Mouse (Mus musculus) cerebellum, adult 18-20 months (tissue): Measurements from ENCODE around the gene Golga4.

Source experiments
- DNase-seq, 2 experiments: peaks; one replicate each; pipeline ENCODE4 v3.0.0; 2021

Golga4 gene

GRCm38 (mm10) chr9:118489579-118490019 is 16.5 kb upstream of the Golga4 start:
- DNase-seq, result peak; percentile 79 to 90

DNA sequence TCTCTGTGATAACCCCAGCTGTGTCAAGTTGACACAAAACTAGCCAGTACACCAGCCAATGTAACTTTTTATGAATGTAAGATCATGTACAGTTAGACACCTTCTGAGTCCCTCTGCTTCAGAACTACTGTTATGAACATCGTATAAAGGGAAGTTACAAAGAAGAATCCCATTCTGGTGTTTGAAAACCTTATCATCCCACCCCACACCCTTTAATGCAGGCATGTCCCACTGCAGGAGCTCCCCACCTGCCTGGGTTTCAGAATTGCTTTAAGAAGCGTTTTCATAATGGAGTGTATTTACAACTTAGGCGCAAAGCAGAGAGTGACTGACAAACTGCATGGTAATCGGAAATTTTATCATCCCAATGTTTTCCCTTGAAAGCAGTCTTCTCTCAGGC is 14.9 kb upstream of the Golga4 start:
- DNase-seq, result no peak

DNA sequence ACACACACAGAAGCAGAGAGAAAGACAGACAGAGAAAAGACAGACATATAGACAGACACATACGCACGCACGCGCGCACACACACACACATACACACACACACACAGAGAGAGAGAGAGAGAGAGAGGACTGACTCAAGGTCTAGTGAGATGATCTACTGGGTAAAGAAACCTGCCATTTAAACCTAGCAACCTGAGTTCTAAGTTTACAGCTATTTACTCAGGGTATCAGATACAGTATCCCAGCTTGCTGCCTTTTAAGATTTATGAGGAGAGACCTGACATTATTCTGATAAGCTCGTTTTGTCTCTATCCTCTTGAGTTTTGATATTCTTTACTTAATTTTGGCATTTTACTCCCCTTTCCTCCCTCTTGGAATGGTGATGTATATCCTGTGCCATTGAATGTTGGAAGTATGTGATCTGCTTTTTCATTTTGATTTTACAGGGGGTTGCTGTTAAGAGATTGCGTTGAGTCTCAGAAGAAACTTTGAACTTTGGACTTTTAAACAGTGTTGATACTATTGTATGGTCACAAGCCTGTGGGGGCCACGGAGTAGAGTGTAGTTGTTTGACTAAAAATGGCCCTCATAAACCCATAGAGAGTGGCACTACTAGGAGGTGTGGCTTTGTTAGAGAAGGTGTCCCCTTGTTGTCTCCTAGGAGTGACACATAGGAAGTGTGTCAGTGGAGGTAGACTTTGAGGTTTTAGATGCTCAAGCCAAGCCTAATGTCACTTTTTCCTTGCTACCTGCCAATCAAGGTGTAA is 13.0 kb upstream of the Golga4 start:
- no peak for DNase-seq

DNA sequence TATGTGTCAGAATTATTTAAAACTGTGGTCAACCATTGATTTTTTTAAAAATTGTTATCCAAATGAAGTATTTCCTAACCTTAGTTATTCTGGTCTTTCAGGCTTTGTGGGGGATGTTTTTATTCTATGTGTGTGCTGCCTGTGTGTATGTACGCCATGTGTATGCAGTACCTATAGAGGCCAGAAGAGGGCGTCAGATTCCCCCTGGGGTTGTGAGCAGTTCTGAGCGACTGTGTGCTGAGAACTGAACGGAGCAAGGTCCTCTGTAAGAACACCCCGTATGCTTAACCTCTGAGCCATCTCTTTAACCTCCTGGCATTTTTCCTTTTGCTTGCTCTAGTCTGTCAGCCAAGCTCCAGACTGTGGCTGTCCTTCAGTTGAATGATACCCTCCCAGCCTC is 12.0 kb upstream of the Golga4 start:
- DNase-seq, result no peak

- no peak for DNase-seq
These were observed 10.1 kb upstream of the Golga4 start for GRCm38 (mm10) chr9:118495933-118496332.

DNA sequence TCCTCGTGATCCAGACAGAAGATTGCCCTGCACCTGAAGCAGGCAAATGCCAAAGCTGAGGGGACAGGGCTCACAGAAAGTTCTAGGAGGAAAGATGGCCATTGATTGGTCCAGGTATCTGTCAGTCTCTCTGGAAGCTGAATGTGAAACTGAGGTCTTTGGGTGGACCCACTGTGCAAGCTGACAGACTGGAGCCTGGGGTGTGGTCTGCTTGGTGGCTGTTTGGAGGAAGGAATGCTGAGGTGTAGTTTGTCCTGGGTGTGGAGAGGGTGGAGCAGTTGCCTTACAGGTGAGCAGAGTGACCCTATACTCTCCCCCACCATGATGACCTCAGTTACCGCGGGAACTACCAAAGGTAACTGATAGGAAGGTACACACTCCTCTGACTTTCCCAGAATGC is 9.1 kb upstream of the Golga4 start:
- no peak for DNase-seq

GRCm38 (mm10) chr9:118498061-118498460 is 8.0 kb upstream of the Golga4 start:
- DNase-seq, result no peak

- DNase-seq, result no peak
These were observed 5.1 kb upstream of the Golga4 start for GRCm38 (mm10) chr9:118500963-118501362.

GRCm38 (mm10) chr9:118504656-118505055 is 1.4 kb upstream of the Golga4 start:
- DNase-seq, result no peak

GRCm38 (mm10) chr9:118506404-118507231 is 551 bp downstream of the Golga4 start:
- DNase-seq, result peak; percentile 26 to 51

DNA sequence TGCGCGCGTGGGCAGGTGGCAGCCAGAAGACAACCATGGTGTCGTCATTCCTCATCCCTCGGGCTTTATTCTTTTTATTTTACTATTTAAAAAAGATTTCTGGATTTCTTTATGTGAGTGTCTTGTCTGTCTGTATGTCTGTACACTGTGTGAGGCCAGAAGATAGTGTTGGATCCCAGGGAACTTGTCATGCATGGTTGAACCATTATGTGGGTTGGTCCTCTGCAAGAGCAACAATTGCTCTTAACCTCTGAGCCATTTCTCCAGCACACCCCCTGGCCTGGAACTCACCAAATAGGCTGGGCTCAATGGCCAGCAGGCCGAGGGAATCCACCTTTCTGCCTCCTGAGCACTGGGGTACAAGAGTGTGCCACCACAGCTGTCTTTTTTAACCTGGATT is 1.5 kb downstream of the Golga4 start:
- no peak for DNase-seq

DNA sequence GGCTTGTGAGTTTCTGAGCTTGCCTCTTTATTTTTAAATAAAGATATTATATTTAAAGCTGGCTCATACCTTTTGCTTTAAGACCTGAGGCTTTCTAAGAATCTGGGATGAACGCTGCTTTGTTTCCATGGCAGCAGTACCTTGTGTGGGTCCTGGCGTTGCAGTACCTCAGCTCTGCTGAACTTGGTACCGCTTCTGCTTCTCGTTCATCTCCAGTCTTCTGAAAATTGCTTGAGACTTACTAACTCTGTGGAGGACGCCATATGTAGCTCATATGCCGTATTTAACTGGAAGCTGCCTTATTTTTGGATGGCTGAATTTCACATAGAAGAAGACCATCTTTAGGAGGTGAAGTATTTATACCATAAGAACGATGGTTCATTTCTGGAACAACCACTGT is 2.5 kb downstream of the Golga4 start:
- DNase-seq, result no peak

- no peak for DNase-seq
These were observed 5.0 kb downstream of the Golga4 start for GRCm38 (mm10) chr9:118510941-118511690.

DNA sequence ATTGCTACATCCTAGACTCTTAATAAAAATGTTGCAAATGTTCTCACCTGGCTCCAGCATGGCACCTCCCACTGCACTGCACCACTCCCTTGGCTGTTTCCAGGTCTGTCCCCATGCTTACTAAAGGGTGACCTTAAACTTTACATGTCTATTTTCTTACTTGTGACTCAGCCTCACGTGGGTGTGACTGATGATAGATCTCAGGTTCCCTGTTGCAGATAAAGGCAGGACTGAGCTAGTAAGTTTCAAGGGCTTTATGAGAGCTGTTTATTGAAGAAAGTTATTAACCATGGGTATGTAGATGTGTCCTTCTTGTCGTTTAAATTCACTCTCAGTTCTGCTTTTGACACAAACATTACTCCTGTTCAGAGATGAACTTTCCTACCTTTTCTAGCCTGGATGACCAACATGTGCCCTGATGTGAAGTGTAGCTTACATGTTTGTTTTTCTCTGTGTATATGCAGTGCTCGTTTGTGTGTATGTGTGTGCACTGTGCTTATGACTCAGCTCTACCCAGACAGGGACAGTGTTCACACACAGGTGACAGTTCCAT is 6.7 kb downstream of the Golga4 start:
- no peak for DNase-seq

DNA sequence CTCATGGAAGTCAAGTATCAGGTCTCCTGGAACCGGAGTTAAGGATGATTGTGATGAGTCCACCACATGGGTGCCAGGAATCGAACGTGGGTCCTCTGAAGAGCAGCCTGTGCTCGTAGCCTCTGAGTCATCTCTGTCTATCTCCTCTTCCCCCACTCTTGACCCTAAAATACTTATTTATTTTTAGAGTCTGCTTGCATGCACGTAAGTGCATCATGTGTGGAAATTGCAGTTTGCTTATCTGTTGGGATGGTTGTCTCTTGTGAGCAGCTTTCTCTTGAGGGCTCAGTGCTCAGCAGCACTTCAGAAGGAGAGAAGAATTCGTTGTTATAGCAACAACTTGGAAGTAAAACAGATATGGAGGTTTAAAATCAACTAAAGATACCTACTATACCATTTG is 9.4 kb downstream of the Golga4 start:
- no peak for DNase-seq

- DNase-seq, result no peak
These were observed 10.1 kb downstream of the Golga4 start for GRCm38 (mm10) chr9:118516162-118516561.

DNA sequence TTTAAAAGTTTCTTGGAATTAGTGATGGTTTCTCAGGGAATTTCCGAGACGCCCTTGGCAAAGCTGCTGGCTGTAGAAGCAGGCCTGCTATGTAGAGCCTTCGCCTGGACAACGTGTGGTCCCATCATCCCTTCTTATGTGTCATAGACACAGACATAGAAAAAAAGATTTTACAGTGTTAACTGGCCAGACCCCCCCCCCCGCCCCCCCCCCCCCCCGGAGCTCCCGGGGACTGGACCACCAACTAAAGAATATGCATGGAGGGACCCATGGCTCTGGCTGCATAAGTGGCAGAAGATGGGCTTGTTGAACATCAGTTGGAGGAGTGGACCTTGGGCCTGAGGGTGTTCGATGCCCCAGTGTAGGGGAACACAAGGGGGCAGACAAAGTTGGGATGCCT is 11.6 kb downstream of the Golga4 start:
- DNase-seq, result no peak

- DNase-seq, result no peak
These were observed 13.0 kb downstream of the Golga4 start for GRCm38 (mm10) chr9:118519101-118519500.

DNA sequence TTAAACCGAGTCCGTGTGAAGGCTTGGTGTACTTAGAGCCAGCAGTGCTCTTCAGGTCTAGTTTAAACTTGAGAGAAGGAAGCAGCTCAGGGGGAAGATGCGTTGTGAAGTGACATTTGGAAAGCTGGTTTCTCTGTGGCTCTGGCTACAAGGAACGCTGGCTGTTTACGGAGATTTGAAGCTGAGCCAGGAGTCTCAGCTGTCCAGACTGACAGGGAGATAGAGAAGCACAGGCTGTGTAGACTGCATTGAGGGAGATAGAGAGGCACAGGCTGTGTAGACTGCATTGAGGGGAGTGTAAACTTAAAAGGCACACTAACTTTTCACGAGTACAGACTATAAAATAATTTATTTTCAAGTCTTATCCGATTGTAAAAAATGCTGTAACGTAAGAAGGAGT is 13.9 kb downstream of the Golga4 start:
- DNase-seq, result peak; percentile 41 to 63

- no peak for DNase-seq
These were observed 14.8 kb downstream of the Golga4 start for GRCm38 (mm10) chr9:118520858-118521257.

- no peak for DNase-seq
These were observed 15.6 kb downstream of the Golga4 start for GRCm38 (mm10) chr9:118521659-118522058.

- DNase-seq, result no peak
These were observed 17.7 kb downstream of the Golga4 start for GRCm38 (mm10) chr9:118523738-118524137.

GRCm38 (mm10) chr9:118527056-118527455 is 21.0 kb downstream of the Golga4 start:
- no peak for DNase-seq
